Mouse (Mus musculus): Measurements from ENCODE around the gene Ccnd3.

DNA sequence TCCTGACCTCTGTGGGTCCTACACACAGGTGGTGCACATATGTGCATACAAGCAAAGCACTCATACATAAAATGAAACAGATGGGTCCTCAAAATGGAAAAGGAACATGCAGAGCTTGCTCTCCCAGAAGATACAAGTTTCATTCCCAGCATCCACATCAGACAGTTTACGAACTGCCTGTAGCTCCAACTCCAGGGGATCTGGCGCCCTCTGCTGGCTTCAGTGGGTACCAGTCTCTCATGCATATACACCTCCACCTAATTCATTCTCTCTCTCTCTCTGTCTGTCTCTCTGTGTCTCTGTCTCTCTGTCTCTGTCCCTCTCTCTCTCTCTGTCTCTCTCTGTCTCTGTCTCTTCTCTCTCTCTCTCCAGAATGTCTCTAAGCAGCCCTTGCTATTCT is 22.4 kb upstream of the Ccnd3 start:
- TF ChIP-seq CTCF (IDR thresholded peaks at IDR 0.05; ENCODE audit: low read depth, low read length) (peak; percentile 93), POLR2A (IDR thresholded peaks at IDR 0.05; ENCODE audit: extremely low read depth, insufficient read depth, low read length) (no peak)
